Mouse (Mus musculus) ovary, adult 2 months (tissue): ENCODE results near the gene Psmb1. TPM values are rescaled to one million over a fixed set of nuclear protein-coding genes. Genes with fewer than 3 reads are reported as not detected.

Experiments
- polyA plus RNA-seq: library from polyadenylated mRNA; depleted of rRNA; stranded (reverse); fragments of >200 nt; gene quantifications from 2 replicates; pipeline ENCODE4 v1.2.3, GENCODE M21; 2012; rRNA removed

Gene Psmb1
- polyA plus RNA-seq, result 55.2 and 74.9 TPM in 2 replicates

DNA sequence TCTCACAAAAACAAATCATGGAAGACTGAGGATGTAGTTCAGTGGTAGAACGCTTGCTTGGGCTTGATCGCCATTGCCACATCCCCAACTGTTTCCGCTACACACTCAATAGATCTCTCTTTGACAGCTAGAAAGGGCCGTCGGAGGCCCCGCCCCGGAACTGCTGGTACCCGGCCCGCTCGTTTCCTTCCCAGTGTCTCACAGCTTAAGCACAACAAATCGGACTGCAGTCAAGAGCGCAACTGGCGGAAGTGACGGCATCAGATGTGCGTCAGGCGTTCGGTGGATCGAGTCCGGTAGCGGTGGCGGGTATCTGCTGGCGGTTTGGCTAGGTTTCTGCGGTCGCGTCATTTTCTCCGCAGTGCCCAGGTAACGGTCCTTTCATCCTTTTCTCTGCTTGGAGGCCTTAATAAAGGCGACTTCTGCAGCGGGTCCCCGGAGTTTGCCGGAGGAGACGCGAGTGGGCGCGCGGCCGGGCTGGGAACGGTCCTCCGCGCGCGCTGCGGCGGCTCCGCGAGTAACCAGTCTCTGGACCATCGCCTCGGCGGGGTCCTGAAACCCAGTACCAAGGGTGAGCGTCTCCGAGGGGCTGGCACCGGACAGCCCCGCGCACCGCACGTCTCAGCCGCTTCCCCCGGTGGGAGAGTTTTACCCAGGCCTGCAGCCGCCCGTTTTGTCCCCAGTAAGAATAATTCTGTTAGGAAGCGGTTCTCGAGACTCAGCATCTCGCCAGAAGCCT is at the start of gene Psmb1, which contains the start of gene Tbp:
Gene Psmb1 (minus strand): TSS at position 96 of the 739 bp plus-strand sequence.
Gene Tbp (plus strand): TSS at position 233 of the 739 bp plus-strand sequence.

DNA sequence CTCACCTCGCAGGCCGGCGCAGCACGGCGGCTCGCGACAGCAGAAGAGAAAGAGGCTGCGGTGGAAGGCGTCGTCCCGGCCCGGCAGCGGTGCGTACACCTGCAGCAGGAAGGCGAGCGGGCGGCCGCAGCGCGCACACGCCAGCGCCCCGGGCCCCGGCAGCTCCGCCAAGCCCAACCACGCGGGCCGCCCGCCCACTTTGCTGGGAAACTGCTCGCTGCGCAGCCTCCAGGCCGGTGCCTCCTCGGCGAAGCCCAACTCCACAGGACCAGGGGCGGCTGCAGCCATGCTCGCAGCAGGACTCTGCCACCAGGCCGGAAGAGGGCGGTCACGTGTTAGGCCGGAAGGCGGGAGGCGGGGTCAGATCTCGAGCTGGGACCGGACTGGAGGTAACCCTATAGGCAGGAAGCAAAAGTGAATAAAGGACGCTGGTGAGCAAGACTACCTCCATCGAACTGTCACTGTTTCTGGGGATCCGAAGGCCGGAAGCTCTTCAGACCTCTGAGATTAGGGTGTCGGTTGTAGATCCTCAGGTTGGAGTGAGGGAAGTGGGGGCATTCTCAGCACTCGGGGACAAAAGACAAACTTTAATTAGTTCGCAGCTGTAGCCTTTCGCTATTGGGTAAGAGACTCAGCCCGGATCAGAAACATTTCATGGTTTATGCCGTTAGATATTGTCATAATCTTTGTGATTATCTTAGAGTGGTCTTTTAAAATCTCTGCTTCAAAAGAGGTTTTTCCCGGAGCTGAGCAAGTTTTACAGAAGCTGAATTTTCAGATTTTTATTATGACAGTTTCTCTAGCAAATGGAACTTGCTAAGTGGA is 27.6 kb upstream of the Psmb1 start, which contains the start of gene Pdcd2:
Gene Pdcd2 (minus strand): TSS at position 316 of the 825 bp plus-strand sequence.

Other genes with a start within 250 kb of the Psmb1 start
- 12.3 and 13.1 TPM in 2 replicates for gene Dll1, start 122.9 kb downstream of the Psmb1 start, polyA plus RNA-seq
- gene Fam120b, start 103.5 kb downstream of the Psmb1 start, polyA plus RNA-seq, result 11.9 and 12.5 TPM in 2 replicates
- 33.9 and 62.8 TPM in 2 replicates for gene Tbp, start 137 bp upstream of the Psmb1 start, polyA plus RNA-seq
- gene Pdcd2, start 27.6 kb upstream of the Psmb1 start, polyA plus RNA-seq, result 60.5 and 69.9 TPM in 2 replicates
- 0.85 and 1.3 TPM in 2 replicates for gene Prdm9, start 64.6 kb upstream of the Psmb1 start, polyA plus RNA-seq
- gene Chd1, start 205.2 kb upstream of the Psmb1 start, polyA plus RNA-seq, result 11.2 and 12.0 TPM in 2 replicates